Mouse (Mus musculus): ENCODE data around the gene Olfr901. TPM values are rescaled to one million over a fixed set of nuclear protein-coding genes. Genes with fewer than 3 reads are reported as not detected.

Gene Olfr901
- polyA plus RNA-seq, 1 experiment from 2014 or later = not detected

Other genes with a start within 250 kb of the Olfr901 start
- not detected in 2 replicates for gene Olfr891, start 248.6 kb upstream of the Olfr901 start, polyA plus RNA-seq (2015; fragmentation: Nextera tagmentation; extraction: Ambion mirVana)
- gene Olfr893, start 221.1 kb upstream of the Olfr901 start, polyA plus RNA-seq (2015; fragmentation: Nextera tagmentation; extraction: Ambion mirVana) = not detected in 2 replicates
- gene Olfr894, start 211.4 kb upstream of the Olfr901 start, polyA plus RNA-seq (2015; fragmentation: Nextera tagmentation; extraction: Ambion mirVana) = not detected in 2 replicates
- not detected in 2 replicates for gene Olfr143, start 176.7 kb upstream of the Olfr901 start, polyA plus RNA-seq (2015; fragmentation: Nextera tagmentation; extraction: Ambion mirVana)
- not detected in 2 replicates for gene Olfr895, start 161.6 kb upstream of the Olfr901 start, polyA plus RNA-seq (2015; fragmentation: Nextera tagmentation; extraction: Ambion mirVana)
- not detected in 2 replicates for gene Olfr896-ps1, start 138.3 kb upstream of the Olfr901 start, polyA plus RNA-seq (2015; fragmentation: Nextera tagmentation; extraction: Ambion mirVana)
- not detected in 2 replicates for gene Olfr25, start 100.4 kb upstream of the Olfr901 start, polyA plus RNA-seq (2015; fragmentation: Nextera tagmentation; extraction: Ambion mirVana)
- not detected in 2 replicates for gene Olfr898, start 81.0 kb upstream of the Olfr901 start, polyA plus RNA-seq (2015; fragmentation: Nextera tagmentation; extraction: Ambion mirVana)
- not detected in 2 replicates for gene Olfr250, start 62.6 kb upstream of the Olfr901 start, polyA plus RNA-seq (2015; fragmentation: Nextera tagmentation; extraction: Ambion mirVana)
- gene Olfr251, start 52.4 kb upstream of the Olfr901 start, polyA plus RNA-seq (2015; fragmentation: Nextera tagmentation; extraction: Ambion mirVana) = not detected in 2 replicates
- gene Olfr147, start 27.8 kb upstream of the Olfr901 start, polyA plus RNA-seq (2015; fragmentation: Nextera tagmentation; extraction: Ambion mirVana) = not detected in 2 replicates
- gene Olfr902, start 18.2 kb downstream of the Olfr901 start, polyA plus RNA-seq (2015; fragmentation: Nextera tagmentation; extraction: Ambion mirVana) = not detected in 2 replicates
- not detected in 2 replicates for gene Olfr904, start 33.7 kb downstream of the Olfr901 start, polyA plus RNA-seq (2015; fragmentation: Nextera tagmentation; extraction: Ambion mirVana)
- gene Olfr905, start 41.7 kb downstream of the Olfr901 start, polyA plus RNA-seq (2015; fragmentation: Nextera tagmentation; extraction: Ambion mirVana) = not detected in 2 replicates
- not detected in 2 replicates for gene Olfr906, start 57.6 kb downstream of the Olfr901 start, polyA plus RNA-seq (2015; fragmentation: Nextera tagmentation; extraction: Ambion mirVana)
- not detected in 2 replicates for gene Olfr907, start 66.3 kb downstream of the Olfr901 start, polyA plus RNA-seq (2015; fragmentation: Nextera tagmentation; extraction: Ambion mirVana)
- not detected in 2 replicates for gene Olfr911-ps1, start 92.1 kb downstream of the Olfr901 start, polyA plus RNA-seq (2015; fragmentation: Nextera tagmentation; extraction: Ambion mirVana)
- gene Olfr910, start 108.4 kb downstream of the Olfr901 start, polyA plus RNA-seq (2015; fragmentation: Nextera tagmentation; extraction: Ambion mirVana) = not detected in 2 replicates
- gene Olfr912, start 150.7 kb downstream of the Olfr901 start, polyA plus RNA-seq (2015; fragmentation: Nextera tagmentation; extraction: Ambion mirVana) = not detected in 2 replicates
- not detected in 2 replicates for gene Olfr913, start 163.3 kb downstream of the Olfr901 start, polyA plus RNA-seq (2015; fragmentation: Nextera tagmentation; extraction: Ambion mirVana)
- not detected in 2 replicates for gene Olfr914, start 175.6 kb downstream of the Olfr901 start, polyA plus RNA-seq (2015; fragmentation: Nextera tagmentation; extraction: Ambion mirVana)
- gene Olfr916, start 230.4 kb downstream of the Olfr901 start, polyA plus RNA-seq (2015; fragmentation: Nextera tagmentation; extraction: Ambion mirVana) = not detected in 2 replicates
- gene Olfr917, start 236.4 kb downstream of the Olfr901 start, polyA plus RNA-seq (2015; fragmentation: Nextera tagmentation; extraction: Ambion mirVana) = not detected in 2 replicates
- not detected in 2 replicates for gene Olfr918, start 245.1 kb downstream of the Olfr901 start, polyA plus RNA-seq (2015; fragmentation: Nextera tagmentation; extraction: Ambion mirVana)